Mouse (Mus musculus) embryonic facial prominence, embryonic 13.5 days (tissue): ENCODE data around the gene Cnnm3. TPM values are rescaled to one million over a fixed set of nuclear protein-coding genes. Genes with fewer than 3 reads are reported as not detected.

Source experiments
- ATAC-seq: fragments of 200-750 bp; cut with Nextera tagmentation; 2 replicates; pipeline ENCODE4 v1.8.0; 2017; ENCODE audit warnings: low read depth; ENCODE audit not compliant: insufficient number of reproducible peaks, insufficient read depth, low FRiP score, low TSS enrichment
- H3K27ac ChIP-seq: fragments of 300-500 bp; sonication (generic); 2 replicates; pipeline ENCODE4 v1.5.1; 2015; ENCODE audit warnings: moderate library complexity, mild to moderate bottlenecking, inconsistent platforms
- H3K27me3 ChIP-seq: fragments of 300-500 bp; sonication (generic); 2 replicates; pipeline ENCODE4 v1.6.1; 2015; ENCODE audit warnings: mild to moderate bottlenecking, inconsistent platforms
- H3K36me3 ChIP-seq: fragments of 300-500 bp; sonication (generic); 2 replicates; pipeline ENCODE4 v1.6.1; 2015; ENCODE audit warnings: mild to moderate bottlenecking, inconsistent platforms
- H3K4me1 ChIP-seq: fragments of 300-500 bp; sonication (generic); 2 replicates; pipeline ENCODE4 v1.6.1; 2015; ENCODE audit warnings: inconsistent platforms
- H3K4me2 ChIP-seq: fragments of 300-500 bp; sonication (generic); 2 replicates; pipeline ENCODE4 v1.6.1; 2015; ENCODE audit warnings: moderate library complexity, mild to moderate bottlenecking, inconsistent platforms
- H3K4me3 ChIP-seq: fragments of 300-500 bp; sonication (generic); 2 replicates; pipeline ENCODE4 v1.5.1; 2015; ENCODE audit warnings: mild to moderate bottlenecking, inconsistent platforms
- H3K9ac ChIP-seq: fragments of 300-500 bp; sonication (generic); 2 replicates; pipeline ENCODE4 v1.6.1; 2015; ENCODE audit warnings: mild to moderate bottlenecking, inconsistent platforms
- H3K9me3 ChIP-seq: fragments of 300-500 bp; sonication (generic); 2 replicates; pipeline ENCODE4 v1.6.1; 2016; ENCODE audit warnings: inconsistent platforms
- WGBS: fragments of 180-500 bp; shearing (Covaris S2); methylation state at CpG from one replicate; pipeline ENCODE4 v1.1.7; 2015; ENCODE audit warnings: mixed read lengths; 5-methylcytosine and 5-hydroxymethylcytosine counted together
- polyA plus RNA-seq: library from polyadenylated mRNA; unstranded; fragments of >200 nt; fragmentation: Nextera tagmentation; extraction: Ambion mirVana; gene quantifications from 2 replicates; pipeline ENCODE4 v1.2.1, GENCODE M21; 2015

Gene Cnnm3
- polyA plus RNA-seq, 1 experiment from 2014 or later = 3.4 TPM

GRCm38 (mm10) chr1:36540132-36540531 is 28.5 kb downstream of the Cnnm3 start:
- Histone ChIP-seq H3K36me3 (peaks cover 47% of the 10 kb centered on the region), H3K4me1 (peaks cover 12% of the 10 kb centered on the region), H3K4me3 (no peak overlapping the region), H3K27me3 (no peaks in the 10 kb centered on the region), H3K9me3 (no peaks in the 10 kb centered on the region), H3K4me2 (no peak overlapping the region), H3K27ac (no peak overlapping the region), H3K9ac (no peak overlapping the region)
- 91% methylated on average over 11 of the region's 11 CpGs for WGBS
- no peak for ATAC-seq

GRCm38 (mm10) chr1:36540807-36541206 is 29.1 kb downstream of the Cnnm3 start:
- Histone ChIP-seq H3K4me3 (no peak overlapping the region), H3K4me1 (peaks cover 12% of the 10 kb centered on the region), H3K27me3 (no peaks in the 10 kb centered on the region), H3K9me3 (no peaks in the 10 kb centered on the region), H3K4me2 (no peak overlapping the region), H3K36me3 (peaks cover 47% of the 10 kb centered on the region), H3K9ac (no peak overlapping the region), H3K27ac (no peak overlapping the region)
- ATAC-seq = no peak
- 92% methylated on average over 12 of the region's 12 CpGs for WGBS

GRCm38 (mm10) chr1:36541844-36542243 is 30.2 kb downstream of the Cnnm3 start:
- no peaks in the 10 kb centered on the region for H3K27me3 ChIP-seq
- WGBS = 96% methylated on average over 16 of the region's 16 CpGs
- H3K9me3 ChIP-seq = no peaks in the 10 kb centered on the region
- H3K4me1 ChIP-seq = peaks cover 18% of the 10 kb centered on the region
- no peak overlapping the region for H3K27ac ChIP-seq
- peaks cover 47% of the 10 kb centered on the region for H3K36me3 ChIP-seq
- H3K4me3 ChIP-seq = no peak overlapping the region
- no peak; the same call in 1 of the 2 replicates for ATAC-seq
- H3K9ac ChIP-seq = no peak overlapping the region
- H3K4me2 ChIP-seq = no peak overlapping the region

- H3K4me3 ChIP-seq = no peak overlapping the region
- no peak overlapping the region for H3K27ac ChIP-seq
- no peaks in the 10 kb centered on the region for H3K9me3 ChIP-seq
- peaks cover 26% of the 10 kb centered on the region for H3K4me1 ChIP-seq
- 92% methylated on average over 9 of the region's 9 CpGs for WGBS
- peaks cover 44% of the 10 kb centered on the region for H3K36me3 ChIP-seq
- no peak overlapping the region for H3K4me2 ChIP-seq
- no peak overlapping the region for H3K9ac ChIP-seq
- no peak for ATAC-seq
- H3K27me3 ChIP-seq = no peaks in the 10 kb centered on the region
Observed at GRCm38 (mm10) chr1:36542925-36543324, 31.3 kb downstream of the Cnnm3 start.

GRCm38 (mm10) chr1:36545382-36545781 is 33.7 kb downstream of the Cnnm3 start:
- Histone ChIP-seq H3K9me3 (no peaks in the 10 kb centered on the region), H3K27ac (no peak overlapping the region), H3K27me3 (no peaks in the 10 kb centered on the region), H3K4me1 (peaks cover 51% of the 10 kb centered on the region), H3K9ac (no peak overlapping the region), H3K36me3 (peaks cover 45% of the 10 kb centered on the region), H3K4me2 (no peak overlapping the region), H3K4me3 (no peak overlapping the region)
- WGBS = 71% methylated on average over 2 of the region's 2 CpGs
- no peak for ATAC-seq

GRCm38 (mm10) chr1:36545845-36546600 is 34.4 kb downstream of the Cnnm3 start:
- no peak for ATAC-seq
- H3K27ac ChIP-seq = no peak overlapping the region
- peaks cover 54% of the 10 kb centered on the region for H3K4me1 ChIP-seq
- H3K4me2 ChIP-seq = peak overlapping the region; percentile 74
- H3K36me3 ChIP-seq = peaks cover 46% of the 10 kb centered on the region
- H3K4me3 ChIP-seq = peak overlapping the region; percentile 71
- no peaks in the 10 kb centered on the region for H3K9me3 ChIP-seq
- H3K9ac ChIP-seq = peak overlapping the region; percentile 78
- WGBS = 72% methylated on average over 19 of the region's 19 CpGs
- no peaks in the 10 kb centered on the region for H3K27me3 ChIP-seq

- H3K4me1 ChIP-seq = peaks cover 54% of the 10 kb centered on the region
Observed at GRCm38 (mm10) chr1:36546888-36547471, 35.3 kb downstream of the Cnnm3 start, which contains the start of gene Ankrd39. Gene Ankrd39 (minus strand): TSS chr1:36547445.

GRCm38 (mm10) chr1:36547981-36548598 is 36.4 kb downstream of the Cnnm3 start:
- H3K27me3 ChIP-seq = no peaks in the 10 kb centered on the region
- peak overlapping the region; percentile 89 for H3K27ac ChIP-seq
- H3K9ac ChIP-seq = peak overlapping the region; percentile 57
- peak overlapping the region; percentile 38; the same call in 1 of the 2 replicates for H3K4me2 ChIP-seq
- peaks cover 54% of the 10 kb centered on the region for H3K4me1 ChIP-seq
- ATAC-seq = no peak
- peaks cover 51% of the 10 kb centered on the region for H3K36me3 ChIP-seq
- no peaks in the 10 kb centered on the region for H3K9me3 ChIP-seq
- 22% methylated on average over 9 of the region's 9 CpGs for WGBS
- no peak overlapping the region for H3K4me3 ChIP-seq

More at GRCm38 (mm10) chr1:36546888-36547471, 35.3 kb downstream of the Cnnm3 start, which contains the start of gene Ankrd39:
- peak within 1 kb of the TSS; percentile 89 for H3K27ac ChIP-seq
- no peaks in the 10 kb centered on the region for H3K9me3 ChIP-seq
- peaks cover 47% of the 10 kb centered on the region for H3K36me3 ChIP-seq
- peak within 1 kb of the TSS; percentile 71 for H3K4me3 ChIP-seq
- H3K27me3 ChIP-seq = no peaks in the 10 kb centered on the region
- WGBS = under 1% methylated on average over 43 of the region's 43 CpGs
- peak; percentile 88 for ATAC-seq
- peak within 1 kb of the TSS; percentile 74 for H3K4me2 ChIP-seq
- H3K9ac ChIP-seq = peak within 1 kb of the TSS; percentile 78

GRCm38 (mm10) chr1:36548771-36549170 is 37.1 kb downstream of the Cnnm3 start:
- no peak for ATAC-seq
- H3K9ac ChIP-seq = peak overlapping the region; percentile 55
- no peaks in the 10 kb centered on the region for H3K9me3 ChIP-seq
- 29% methylated on average over 8 of the region's 8 CpGs for WGBS
- H3K4me1 ChIP-seq = peaks cover 48% of the 10 kb centered on the region
- H3K27ac ChIP-seq = peak overlapping the region; percentile 89
- H3K36me3 ChIP-seq = peaks cover 57% of the 10 kb centered on the region
- H3K4me3 ChIP-seq = peak overlapping the region; percentile 9; the same call in 1 of the 2 replicates
- peak overlapping the region; percentile 24; the same call in 1 of the 2 replicates for H3K4me2 ChIP-seq
- H3K27me3 ChIP-seq = no peaks in the 10 kb centered on the region

GRCm38 (mm10) chr1:36549491-36549890 is 37.8 kb downstream of the Cnnm3 start:
- peak overlapping the region; percentile 55 for H3K9ac ChIP-seq

GRCm38 (mm10) chr1:36550075-36550863 is 38.6 kb downstream of the Cnnm3 start:
- H3K36me3 ChIP-seq = peaks cover 72% of the 10 kb centered on the region
- 80% methylated on average over 20 of the region's 20 CpGs for WGBS
- ATAC-seq = no peak
- no peak overlapping the region for H3K9ac ChIP-seq
- 0 out of 2 replicates have a peak overlapping the region, but pooled peaks have one; percentile 89 for H3K27ac ChIP-seq
- no peak overlapping the region for H3K4me3 ChIP-seq
- H3K4me1 ChIP-seq = peaks cover 57% of the 10 kb centered on the region
- H3K4me2 ChIP-seq = no peak overlapping the region
- H3K27me3 ChIP-seq = no peaks in the 10 kb centered on the region
- no peaks in the 10 kb centered on the region for H3K9me3 ChIP-seq

More at GRCm38 (mm10) chr1:36549491-36549890, 37.8 kb downstream of the Cnnm3 start:
- Histone ChIP-seq H3K4me3 (0 out of 2 replicates have a peak overlapping the region, but pooled peaks have one; percentile 9), H3K9me3 (no peaks in the 10 kb centered on the region), H3K36me3 (peaks cover 65% of the 10 kb centered on the region), H3K4me1 (peaks cover 49% of the 10 kb centered on the region), H3K4me2 (peak overlapping the region; percentile 24; the same call in 1 of the 2 replicates), H3K27me3 (no peaks in the 10 kb centered on the region), H3K27ac (peak overlapping the region; percentile 89)
- ATAC-seq = no peak
- 80% methylated on average over 18 of the region's 18 CpGs for WGBS
